Mouse (Mus musculus): ENCODE data around the gene Clic4.
A peak's percentile ranks its signal among the peaks of the same experiment; 100 is the strongest.

Gene Clic4

GRCm38 (mm10) chr4:135258521-135258920 is 14.1 kb downstream of the Clic4 start:
- no peak for DNase-seq (ENCODE audit: low read depth, low spot score)

DNA sequence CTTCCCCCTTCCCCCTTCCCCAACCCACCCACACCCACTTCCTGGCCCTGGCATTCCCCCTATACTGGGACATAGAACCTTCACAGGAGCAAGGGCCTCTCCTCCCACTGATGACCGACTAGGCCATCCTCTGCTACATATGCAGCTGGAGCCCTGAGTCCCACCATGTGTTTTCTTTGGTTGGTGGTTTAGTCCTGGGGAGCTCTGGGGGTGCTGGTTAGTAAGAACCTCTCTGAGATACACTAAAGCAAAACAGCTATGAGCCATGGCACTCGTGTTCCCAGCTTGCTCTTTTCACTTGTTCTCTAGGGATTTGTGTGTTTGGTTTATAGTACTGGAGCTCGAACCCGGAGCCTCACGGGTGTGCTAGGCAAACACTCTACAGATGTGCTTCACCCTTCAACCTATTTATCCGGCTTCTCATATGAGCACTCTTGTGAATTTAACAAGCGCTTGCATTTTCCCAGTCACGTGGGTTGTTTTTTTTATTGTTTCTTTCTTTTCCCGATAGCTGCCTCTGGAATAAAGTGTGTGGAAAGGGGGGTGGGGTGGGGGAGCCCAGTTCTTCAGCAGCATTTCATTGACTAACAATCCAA is 14.6 kb downstream of the Clic4 start:
- no peak for DNase-seq (ENCODE audit: low read depth, low spot score)

GRCm38 (mm10) chr4:135256536-135257450 is 15.8 kb downstream of the Clic4 start:
- no peak for DNase-seq (ENCODE audit: low read depth, low spot score)

GRCm38 (mm10) chr4:135254770-135255169 is 17.8 kb downstream of the Clic4 start:
- no peak for DNase-seq (ENCODE audit: low read depth, low spot score)

- DNase-seq (ENCODE audit: low read depth, low spot score) = no peak
Measured at GRCm38 (mm10) chr4:135254321-135254720, 18.3 kb downstream of the Clic4 start.

- no peak for DNase-seq (ENCODE audit: low read depth, low spot score)
Measured at GRCm38 (mm10) chr4:135253239-135254039, 19.2 kb downstream of the Clic4 start.

DNA sequence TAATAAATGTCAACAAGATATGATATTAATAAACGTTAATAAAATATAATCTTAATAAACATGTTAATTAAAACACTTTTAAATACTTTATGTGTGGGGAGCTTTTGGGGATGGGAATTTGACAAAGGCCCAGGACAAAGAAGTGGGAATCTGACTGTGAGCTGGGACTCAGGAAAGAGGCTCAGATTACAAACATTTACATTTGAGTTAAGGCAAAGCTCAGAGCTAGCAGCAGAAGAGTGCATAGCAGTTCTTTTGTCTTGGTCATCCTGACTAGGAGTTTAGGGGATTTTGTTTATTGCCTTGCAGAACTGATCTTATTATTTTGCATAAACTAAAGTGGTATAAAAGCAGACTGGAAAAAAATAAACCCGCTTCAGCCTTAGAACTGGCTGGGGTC is 20.8 kb downstream of the Clic4 start:
- DNase-seq (ENCODE audit: low read depth, low spot score) = no peak

- DNase-seq (ENCODE audit: low read depth, low spot score) = no peak
Measured at GRCm38 (mm10) chr4:135248250-135249018, 24.2 kb downstream of the Clic4 start.

- DNase-seq (ENCODE audit: low read depth, low spot score) = no peak
Measured at GRCm38 (mm10) chr4:135246866-135247756, 25.5 kb downstream of the Clic4 start.

- no peak for DNase-seq (ENCODE audit: low read depth, low spot score)
Measured at GRCm38 (mm10) chr4:135246444-135246843, 26.2 kb downstream of the Clic4 start.

DNA sequence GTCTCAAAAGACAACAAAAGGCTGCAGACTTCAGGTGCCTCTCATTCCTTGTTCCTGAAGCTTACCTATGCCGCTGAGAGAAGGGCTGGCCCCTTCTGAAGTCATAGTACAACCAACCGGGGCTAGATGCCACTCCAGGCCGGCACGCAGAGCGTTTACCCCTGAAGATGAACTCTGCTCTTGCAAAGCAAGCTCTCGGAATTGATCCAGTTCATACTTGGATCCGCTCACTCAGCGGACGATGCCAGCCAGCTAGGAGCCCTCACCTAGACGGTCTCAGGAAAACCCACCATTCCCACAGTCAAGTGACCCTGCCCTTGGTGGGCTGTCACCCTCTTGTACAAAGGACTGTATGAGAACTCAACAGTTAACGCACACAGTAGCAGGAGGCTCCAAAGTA is 26.8 kb downstream of the Clic4 start:
- no peak for DNase-seq (ENCODE audit: low read depth, low spot score)

DNA sequence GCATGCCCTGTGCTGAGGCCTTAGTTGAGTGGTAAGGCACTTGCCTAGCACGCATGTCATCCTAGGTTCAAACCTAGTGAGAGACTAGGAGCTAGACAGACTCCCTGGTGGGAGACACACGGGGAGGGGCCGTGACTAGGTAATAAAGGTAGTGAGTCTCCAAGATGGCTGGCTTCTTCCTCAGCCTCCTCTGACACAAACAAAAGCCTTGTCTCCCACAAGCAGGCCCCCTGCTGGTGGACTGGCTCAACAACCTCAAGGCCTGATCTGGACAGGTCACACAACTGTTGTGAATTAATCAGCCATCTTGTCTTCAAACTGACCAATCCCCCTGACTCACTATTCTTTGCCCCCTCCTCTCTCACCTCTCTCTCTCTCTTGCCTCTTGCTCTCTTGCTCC is 28.3 kb downstream of the Clic4 start:
- peak; percentile 20 for DNase-seq (ENCODE audit: low read depth, low spot score)

DNA sequence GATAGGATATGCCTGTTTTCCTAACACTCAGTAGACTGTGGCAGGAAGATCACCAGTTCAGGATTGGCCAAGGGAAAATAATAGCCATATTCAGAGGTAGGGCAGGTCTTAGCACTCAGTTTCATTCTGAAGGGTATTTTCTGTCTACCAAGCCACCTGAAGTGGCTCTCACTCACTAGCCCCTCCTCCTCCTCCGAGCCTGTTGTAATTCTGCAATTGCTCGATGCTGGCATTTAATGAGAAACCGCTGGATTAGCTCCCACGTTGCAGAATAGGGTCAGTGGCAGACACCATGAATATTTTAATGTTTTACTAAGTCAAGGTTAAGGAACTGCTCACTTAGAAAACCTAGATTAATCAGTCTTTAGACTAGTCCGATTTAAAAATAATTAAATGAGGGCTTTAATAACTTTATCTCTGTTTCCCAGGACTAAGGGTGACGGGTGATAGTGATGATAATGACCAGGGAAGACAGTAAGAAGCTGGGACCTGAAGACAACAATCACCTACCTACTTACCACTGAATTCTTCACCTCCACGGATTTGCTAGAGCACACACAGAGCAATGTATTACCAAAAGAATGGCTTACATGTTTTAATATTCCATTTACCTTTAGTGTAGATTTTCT is 29.6 kb downstream of the Clic4 start:
- no peak for DNase-seq (ENCODE audit: low read depth, low spot score)

GRCm38 (mm10) chr4:135242383-135242782 is 30.2 kb downstream of the Clic4 start:
- no peak for DNase-seq (ENCODE audit: low read depth, low spot score)

DNA sequence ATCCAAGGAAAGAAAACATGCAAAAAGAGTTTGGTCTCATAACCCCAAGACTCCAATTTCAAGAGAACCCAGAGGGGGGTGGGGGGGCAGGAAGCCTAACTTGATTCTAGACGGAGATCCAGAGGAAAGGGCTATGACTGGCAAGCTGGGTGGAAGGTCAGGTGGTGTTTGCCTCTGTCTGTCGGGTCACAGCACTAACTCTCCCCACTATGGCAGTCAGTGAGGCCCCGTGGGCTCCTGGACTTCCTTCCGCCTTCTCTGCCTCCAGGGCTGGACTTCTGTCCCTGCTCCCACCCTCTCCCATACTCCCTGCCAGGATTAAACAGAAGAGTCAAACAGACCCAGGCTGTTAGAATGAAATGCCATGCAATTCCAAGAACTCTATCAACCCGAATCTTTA is 30.9 kb downstream of the Clic4 start:
- no peak for DNase-seq (ENCODE audit: low read depth, low spot score)

DNA sequence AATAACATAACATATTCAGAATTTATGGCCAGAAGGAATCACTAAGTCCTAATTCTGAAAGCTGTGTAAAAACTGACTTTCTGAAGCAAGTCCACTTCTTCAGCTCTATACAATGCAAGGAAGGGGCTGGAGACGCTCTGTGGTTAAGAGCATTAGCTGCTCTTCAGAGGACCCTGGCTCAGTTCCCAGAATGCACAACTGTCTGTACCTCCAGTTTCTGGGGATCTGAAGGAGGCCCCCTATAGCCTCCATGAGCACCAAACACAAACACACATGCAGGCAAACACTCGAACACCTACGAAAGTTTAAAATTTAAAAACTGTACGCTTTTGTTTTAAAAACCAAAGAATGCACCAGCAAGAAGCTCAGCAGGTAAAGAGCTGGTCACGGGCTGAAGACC is 31.5 kb downstream of the Clic4 start:
- no peak for DNase-seq (ENCODE audit: low read depth, low spot score)

- DNase-seq (ENCODE audit: low read depth, low spot score) = no peak
Measured at GRCm38 (mm10) chr4:135240329-135240728, 32.3 kb downstream of the Clic4 start.

DNA sequence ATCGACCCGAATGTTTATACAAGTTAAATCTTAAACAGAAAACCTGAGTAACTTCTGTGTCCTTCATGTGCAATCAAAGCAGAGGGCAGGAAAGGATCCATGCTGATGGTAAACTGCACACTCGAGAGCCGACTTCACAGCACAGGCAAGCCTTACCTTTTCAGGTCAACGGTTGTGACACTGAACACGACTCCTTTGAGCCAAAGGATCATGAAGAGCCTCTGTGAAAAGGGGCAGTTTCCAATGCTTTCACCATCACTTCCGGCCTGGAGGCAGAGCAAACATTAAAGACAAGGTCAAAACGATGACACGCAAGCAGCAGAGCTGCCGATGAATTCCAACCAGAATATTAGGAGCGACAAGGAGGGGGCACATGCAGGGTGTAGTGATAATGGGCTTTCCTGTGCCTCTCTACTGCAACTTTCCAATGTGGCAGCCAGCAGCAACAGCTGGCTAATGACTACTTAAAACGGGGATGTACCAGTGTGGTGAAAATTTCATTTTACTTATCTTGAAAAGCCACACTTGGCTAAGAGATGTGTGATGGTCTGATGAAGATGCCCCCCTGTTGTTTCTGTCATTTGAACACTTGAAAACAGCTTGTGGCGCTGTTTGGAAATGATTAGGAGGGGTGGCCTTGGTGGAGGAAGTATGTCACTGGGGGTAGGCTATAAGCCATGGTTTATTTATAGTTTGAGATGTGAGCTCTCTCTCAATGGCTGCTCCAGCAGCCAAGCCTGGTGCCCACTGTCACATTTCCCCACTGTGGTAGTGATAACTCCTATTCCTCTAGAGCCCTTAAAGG is 33.7 kb downstream of the Clic4 start:
- DNase-seq (ENCODE audit: low read depth, low spot score) = no peak

DNA sequence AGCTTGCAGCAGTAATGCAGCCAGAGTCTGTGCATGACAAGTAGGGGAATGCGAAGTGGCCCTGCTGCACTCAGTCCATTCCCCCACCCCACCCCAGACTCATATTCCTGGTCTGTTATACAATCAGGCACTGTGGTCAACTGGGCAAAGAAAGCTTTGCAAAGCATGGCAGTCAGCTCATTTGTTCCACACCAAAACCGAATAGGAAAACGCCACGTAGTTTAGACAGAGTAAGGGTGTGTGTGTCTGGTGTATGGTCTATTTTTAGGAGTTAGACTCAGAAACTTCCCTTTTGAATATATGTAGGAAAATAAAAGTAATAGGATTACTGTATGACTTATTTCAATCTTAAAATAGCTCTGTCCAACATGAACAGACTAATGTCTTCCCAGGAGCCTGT is 36.0 kb downstream of the Clic4 start:
- DNase-seq (ENCODE audit: low read depth, low spot score) = no peak

Data from c-Kit-negative CD71-positive TER-119-positive erythroid progenitor cells, embryonic 14.5 days (primary cell).